ENCODE assay signal across 26 mouse cellular contexts in genomic region chr11:121061615-121062014, GRCm38 (mm10). TPM values are rescaled to one million over a fixed set of nuclear protein-coding genes. Genes with fewer than 3 reads are reported as not detected.
DNase-seq lines count a peak whose midpoint lies in the region; ATAC-seq and TF ChIP-seq lines count a peak whose summit lies in the region.
"Had no signal": no experiment of that assay in that cellular context is flagged by ENCODE, and none has a peak within 500 bp of the region (broad histone marks: within the 10 kb centered on the region; RNA-seq: fewer than 3 reads in every experiment).

No protein-coding gene starts in this region.

- no peak for TF ChIP-seq POLR2A in lung, adult 2 months (IDR thresholded peaks at IDR 0.05; ENCODE audit: borderline replicate concordance, extremely low read depth, low read depth, low read length)

- H3K27ac ChIP-seq in heart, embryonic 14.5 days (replicated peaks in 1 of 2; ENCODE audit: control insufficient read depth in 1 of 2, insufficient read depth in 1 of 2, low read depth in 2 of 2, low read length in 2 of 2) = peak overlapping the region; percentile 9 to 24; a peak in 1 of 4 replicates
- H3K27ac ChIP-seq in lung, embryonic 16.5 days (ENCODE audit: low read length) = no peak overlapping the region
- peak overlapping the region; percentile 36; the same call in 1 of the 2 replicates for H3K27ac ChIP-seq in intestine, embryonic 16.5 days (ENCODE audit: low read length)
- H3K27ac ChIP-seq: hindbrain, embryonic 12.5 days; limb, embryonic 12.5 days had no signal

- H3K9ac ChIP-seq in heart, embryonic 14.5 days (ENCODE audit: low read length) = no peak overlapping the region
- H3K9ac ChIP-seq in lung, embryonic 16.5 days (ENCODE audit: low read length) = no peak overlapping the region
- no peak overlapping the region for H3K9ac ChIP-seq in intestine, embryonic 16.5 days (ENCODE audit: low read depth, low read length)
- H3K9ac ChIP-seq: heart, embryonic 12.5 days; hindbrain, embryonic 12.5 days; limb, embryonic 12.5 days; liver, postnatal 0 days had no signal

- DNase-seq in heart, adult 8-10 months (ENCODE audit: low spot score) = no peak
- DNase-seq in lung, adult 2 months = no peak
- DNase-seq in yolk sac, embryonic 10.5 days (ENCODE audit: low spot score) = no peak
- DNase-seq: adrenal gland, adult 8-10 months; cerebellum, adult 8-10 months; gastrocnemius, postnatal 36 days; kidney, adult 18-20 months; kidney, postnatal 4 days; liver, postnatal 0 days; right cerebral cortex, postnatal 25 days; thymus, postnatal 14 days had no signal

- H3K4me2 ChIP-seq in heart, embryonic 14.5 days (ENCODE audit: low read length) = no peak overlapping the region
- no peak overlapping the region for H3K4me2 ChIP-seq in lung, embryonic 16.5 days (ENCODE audit: low read depth, low read length)
- H3K4me2 ChIP-seq in intestine, embryonic 16.5 days (ENCODE audit: low read depth, low read length) = no peak overlapping the region
- H3K4me2 ChIP-seq: heart, embryonic 12.5 days; hindbrain, embryonic 12.5 days; limb, embryonic 12.5 days had no signal

- no peak for ATAC-seq in heart, embryonic 14.5 days (ENCODE audit: insufficient number of reproducible peaks, insufficient read depth, low FRiP score, low read depth)
- peak; percentile 24; the same call in 1 of the 2 replicates for ATAC-seq in lung, embryonic 16.5 days (ENCODE audit: low read depth)
- ATAC-seq in intestine, embryonic 16.5 days = no peak
- ATAC-seq in erythroblast, adult 5-6 weeks (replicated peaks; ENCODE audit: low FRiP score, poor library complexity, severe bottlenecking) = no peak
- ATAC-seq: liver, postnatal 0 days had no signal

- no peak overlapping the region for H3K4me3 ChIP-seq in heart, embryonic 14.5 days (ENCODE audit: control insufficient read depth in 1 of 2, insufficient read depth in 1 of 2, low read depth in 1 of 2, low read length in 2 of 2)
- no peak overlapping the region for H3K4me3 ChIP-seq in lung, embryonic 16.5 days (ENCODE audit: low read length)
- H3K4me3 ChIP-seq in lung, adult 2 months (replicated peaks; ENCODE audit: extremely low read depth, low read depth, low read length) = no peak overlapping the region
- no peak overlapping the region for H3K4me3 ChIP-seq in intestine, embryonic 16.5 days (ENCODE audit: low read length)
- H3K4me3 ChIP-seq: heart, embryonic 12.5 days; hindbrain, embryonic 12.5 days; limb, embryonic 12.5 days had no signal

- peaks cover 4 to 9% of the 10 kb centered on the region in 2 experiments; a peak in 3 of 4 replicates for H3K4me1 ChIP-seq in heart, embryonic 14.5 days (ENCODE audit: control insufficient read depth in 2 of 2, insufficient read depth in 2 of 2, low read length in 2 of 2)
- 0 out of 2 replicates have a peak, but pooled peaks cover 2% of the 10 kb centered on the region for H3K4me1 ChIP-seq in lung, embryonic 16.5 days (replicated peaks; ENCODE audit: control insufficient read depth, insufficient read depth, low read length)
- no peaks in the 10 kb centered on the region for H3K4me1 ChIP-seq in lung, adult 2 months (ENCODE audit: control insufficient read depth, insufficient read depth, low read length)
- H3K4me1 ChIP-seq in intestine, embryonic 16.5 days (ENCODE audit: control insufficient read depth, insufficient read depth, low read length) = peaks cover 16% of the 10 kb centered on the region
- H3K4me1 ChIP-seq: heart, embryonic 12.5 days; hindbrain, embryonic 12.5 days; limb, embryonic 12.5 days had no signal

- TF ChIP-seq CTCF in lung, adult 2 months (IDR thresholded peaks at IDR 0.05; ENCODE audit: insufficient read depth, low read length) = no peak

- H3K9me3 ChIP-seq in heart, embryonic 14.5 days (ENCODE audit: control insufficient read depth, low read length) = no peaks in the 10 kb centered on the region
- H3K9me3 ChIP-seq in lung, embryonic 16.5 days (ENCODE audit: control insufficient read depth, low read length) = no peaks in the 10 kb centered on the region
- H3K9me3 ChIP-seq in intestine, embryonic 16.5 days (ENCODE audit: control insufficient read depth, low read length) = no peaks in the 10 kb centered on the region
- H3K9me3 ChIP-seq: heart, embryonic 12.5 days; hindbrain, embryonic 12.5 days; limb, embryonic 12.5 days had no signal

- 43% methylated on average over 8 of the region's 8 CpGs for WGBS in heart, embryonic 14.5 days
- 42% methylated on average over 8 of the region's 8 CpGs for WGBS in lung, embryonic 16.5 days
- WGBS in lung, adult 2 months = 49% methylated on average over 8 of the region's 8 CpGs
- 44% methylated on average over 8 of the region's 8 CpGs for WGBS in intestine, embryonic 16.5 days

- H3K36me3 ChIP-seq in heart, embryonic 14.5 days (ENCODE audit: control insufficient read depth, insufficient read depth, low read length) = no peaks in the 10 kb centered on the region
- H3K36me3 ChIP-seq in lung, embryonic 16.5 days (ENCODE audit: control insufficient read depth, insufficient read depth, low read length) = no peaks in the 10 kb centered on the region
- no peaks in the 10 kb centered on the region for H3K36me3 ChIP-seq in intestine, embryonic 16.5 days (ENCODE audit: control insufficient read depth, insufficient read depth, low read length)
- H3K36me3 ChIP-seq: heart, embryonic 12.5 days; hindbrain, embryonic 12.5 days; limb, embryonic 12.5 days had no signal

- no peaks in the 10 kb centered on the region for H3K27me3 ChIP-seq in heart, embryonic 14.5 days (ENCODE audit: control insufficient read depth, insufficient read depth, low read length)
- no peaks in the 10 kb centered on the region for H3K27me3 ChIP-seq in lung, embryonic 16.5 days (ENCODE audit: control insufficient read depth, insufficient read depth, low read depth, low read length)
- no peaks in the 10 kb centered on the region for H3K27me3 ChIP-seq in intestine, embryonic 16.5 days (replicated peaks; ENCODE audit: control insufficient read depth, insufficient read depth, low read length)
- H3K27me3 ChIP-seq: hindbrain, embryonic 12.5 days; limb, embryonic 12.5 days had no signal

RNA-seq across cellular contexts. Expression of gene Sectm1b, which starts 1.8 kb away (rescaled TPM):
- polyA plus RNA-seq in heart, embryonic 14.5 days (2014; fragmentation: Nextera tagmentation; extraction: Ambion mirVana) = not detected in 2 replicates
- total RNA-seq in heart, adult 8-10 months (2022) = not detected
- 0.15 and 0.78 TPM in 2 replicates for polyA plus RNA-seq in lung, embryonic 16.5 days (2015; fragmentation: Nextera tagmentation; extraction: Ambion mirVana)
- 0.06 and 0.51 TPM in 2 replicates for polyA plus RNA-seq in lung, adult 2 months (2012; rRNA removed)
- 0.93 and 2.6 TPM in 2 replicates for polyA plus RNA-seq in intestine, embryonic 16.5 days (2015; fragmentation: Nextera tagmentation; extraction: Ambion mirVana)
- total RNA-seq in erythroblast, adult 5-6 weeks (2015; ENCODE audit: low replicate concordance) = not detected in 2 replicates
- total RNA-seq in erythroblast, adult 5-6 weeks (2017; ENCODE audit: low replicate concordance) = not detected in 2 replicates
- total RNA-seq: adrenal gland, adult 8-10 months; ES-E14; gastrocnemius, postnatal 36 days; left cerebral cortex, adult 18-20 months; megakaryocyte, adult 5-6 weeks; midbrain, postnatal 0 days had no signal
- polyA plus RNA-seq: C2C12; cortical plate, adult 2 months; frontal cortex, adult 2 months; heart, embryonic 12.5 days; hindbrain, embryonic 12.5 days; limb, embryonic 12.5 days; midbrain, postnatal 0 days; neural tube, embryonic 11.5 days had no signal

RNA-seq across cellular contexts. Expression of gene Sectm1a, which starts 19.4 kb away (rescaled TPM):
- polyA plus RNA-seq in heart, embryonic 14.5 days (2014; fragmentation: Nextera tagmentation; extraction: Ambion mirVana) = not detected in 2 replicates
- total RNA-seq in heart, adult 8-10 months (2022) = not detected
- polyA plus RNA-seq in lung, embryonic 16.5 days (2015; fragmentation: Nextera tagmentation; extraction: Ambion mirVana) = 0.58 TPM in 1 of 2 replicates, not detected in the other
- polyA plus RNA-seq in lung, adult 2 months (2012; rRNA removed) = not detected in 2 replicates
- 7.0 and 10.4 TPM in 2 replicates for polyA plus RNA-seq in intestine, embryonic 16.5 days (2015; fragmentation: Nextera tagmentation; extraction: Ambion mirVana)
- total RNA-seq in erythroblast, adult 5-6 weeks (2015; ENCODE audit: low replicate concordance) = not detected in 2 replicates
- not detected in 2 replicates for total RNA-seq in erythroblast, adult 5-6 weeks (2017; ENCODE audit: low replicate concordance)
- total RNA-seq: ES-E14; gastrocnemius, postnatal 36 days; left cerebral cortex, adult 18-20 months; midbrain, postnatal 0 days had no signal
- polyA plus RNA-seq: C2C12; cortical plate, adult 2 months; frontal cortex, adult 2 months; heart, embryonic 12.5 days; hindbrain, embryonic 12.5 days; limb, embryonic 12.5 days; midbrain, postnatal 0 days; neural tube, embryonic 11.5 days had no signal

RNA-seq across cellular contexts. Expression of gene Cd7, which starts 22.4 kb away (rescaled TPM):
- polyA plus RNA-seq in heart, embryonic 14.5 days (2014; fragmentation: Nextera tagmentation; extraction: Ambion mirVana) = not detected in 2 replicates
- under 1 TPM in 2 of 4 experiments, not detected in 2; 0.37 to 0.49 TPM for total RNA-seq in heart, adult 8-10 months (2022)
- 1.3 and 1.8 TPM in 2 replicates for polyA plus RNA-seq in lung, embryonic 16.5 days (2015; fragmentation: Nextera tagmentation; extraction: Ambion mirVana)
- polyA plus RNA-seq in lung, adult 2 months (2012; rRNA removed) = 5.8 and 6.4 TPM in 2 replicates
- polyA plus RNA-seq in intestine, embryonic 16.5 days (2015; fragmentation: Nextera tagmentation; extraction: Ambion mirVana) = 6.7 and 7.9 TPM in 2 replicates
- 5.9 TPM in 1 of 2 replicates, not detected in the other for total RNA-seq in erythroblast, adult 5-6 weeks (2015; ENCODE audit: low replicate concordance)
- 4.8 TPM in 1 of 2 replicates, not detected in the other for total RNA-seq in erythroblast, adult 5-6 weeks (2017; ENCODE audit: low replicate concordance)
- total RNA-seq: gastrocnemius, postnatal 36 days; midbrain, postnatal 0 days had no signal
- polyA plus RNA-seq: C2C12; heart, embryonic 12.5 days; hindbrain, embryonic 12.5 days; limb, embryonic 12.5 days; midbrain, postnatal 0 days; neural tube, embryonic 11.5 days had no signal

RNA-seq across cellular contexts. Expression of gene Tex19.2, which starts 56.9 kb away (rescaled TPM):
- polyA plus RNA-seq in heart, embryonic 14.5 days (2014; fragmentation: Nextera tagmentation; extraction: Ambion mirVana) = not detected in 2 replicates
- not detected for total RNA-seq in heart, adult 8-10 months (2022)
- not detected in 2 replicates for polyA plus RNA-seq in lung, embryonic 16.5 days (2015; fragmentation: Nextera tagmentation; extraction: Ambion mirVana)
- not detected in 2 replicates for polyA plus RNA-seq in lung, adult 2 months (2012; rRNA removed)
- polyA plus RNA-seq in intestine, embryonic 16.5 days (2015; fragmentation: Nextera tagmentation; extraction: Ambion mirVana) = not detected in 2 replicates
- not detected in 2 replicates for total RNA-seq in erythroblast, adult 5-6 weeks (2015; ENCODE audit: low replicate concordance)
- total RNA-seq in erythroblast, adult 5-6 weeks (2017; ENCODE audit: low replicate concordance) = not detected in 2 replicates
- total RNA-seq: adrenal gland, adult 8-10 months; gastrocnemius, postnatal 36 days; left cerebral cortex, adult 18-20 months; megakaryocyte, adult 5-6 weeks; midbrain, postnatal 0 days had no signal
- polyA plus RNA-seq: cortical plate, adult 2 months; frontal cortex, adult 2 months; heart, embryonic 12.5 days; hindbrain, embryonic 12.5 days; limb, embryonic 12.5 days; liver, postnatal 0 days; midbrain, postnatal 0 days; neural tube, embryonic 11.5 days had no signal
